Mouse (Mus musculus) bone marrow, adult 2 months (tissue): Measurements from ENCODE around the gene Dexi.

Source experiments
- CTCF ChIP-seq: fragments of 200-500 bp; IDR thresholded peaks from 2 replicates; pipeline ENCODE4 v1.5.1; 2011; ENCODE audit warnings: low read length, control low read depth; ENCODE audit not compliant: control insufficient read depth, insufficient read depth
- POLR2A ChIP-seq: fragments of 200-500 bp; IDR thresholded peaks from 2 replicates; pipeline ENCODE4 v1.6.1; 2011; ENCODE audit warnings: low read depth, mild to moderate bottlenecking, control low read depth, low read length, borderline replicate concordance; ENCODE audit not compliant: control insufficient read depth

- TF ChIP-seq CTCF (no peak), POLR2A (no peak)
Observed at GRCm38 (mm10) chr16:10530179-10530578, 12.7 kb downstream of the Dexi start.
